Mouse (Mus musculus) lung, embryonic 14.5 days (tissue): ENCODE measurements around the gene Cdkn2a. TPM values are rescaled to one million over a fixed set of nuclear protein-coding genes. Genes with fewer than 3 reads are reported as not detected.
A peak's percentile ranks its signal among the peaks of the same experiment; 100 is the strongest.

Source experiments
- ATAC-seq: fragments of 200-750 bp; cut with Nextera tagmentation; 2 replicates; pipeline ENCODE4 v1.8.0; 2017; ENCODE audit warnings: mild to moderate bottlenecking, moderate TSS enrichment, moderate library complexity; ENCODE audit not compliant: insufficient read depth
- DNase-seq: peaks from one replicate; pipeline ENCODE4 v3.0.0-alpha.2; 2015
- H3K27ac ChIP-seq: fragments of 300-500 bp; sonication (generic); 2 replicates; pipeline ENCODE4 v1.5.1; 2014; ENCODE audit warnings: low read depth, mild to moderate bottlenecking, moderate library complexity
- H3K27me3 ChIP-seq: fragments of 300-500 bp; sonication (generic); 2 replicates; pipeline ENCODE4 v1.6.1; 2014; ENCODE audit warnings: low read length, control low read depth; ENCODE audit not compliant: insufficient read depth
- H3K36me3 ChIP-seq: fragments of 300-500 bp; sonication (generic); 2 replicates; pipeline ENCODE4 v1.6.1; 2014; ENCODE audit warnings: control low read depth; ENCODE audit not compliant: insufficient read depth
- H3K4me1 ChIP-seq: fragments of 300-500 bp; sonication (generic); 2 replicates; pipeline ENCODE4 v1.6.1; 2014; ENCODE audit warnings: antibody characterized with exemption, control low read depth; ENCODE audit not compliant: insufficient read depth
- H3K4me2 ChIP-seq: fragments of 300-500 bp; sonication (generic); 2 replicates; pipeline ENCODE4 v1.6.1; 2014; ENCODE audit warnings: mild to moderate bottlenecking
- H3K4me3 ChIP-seq: fragments of 300-500 bp; sonication (generic); 2 replicates; pipeline ENCODE4 v1.5.1; 2014; ENCODE audit warnings: low read depth, low read length
- H3K9ac ChIP-seq: fragments of 300-500 bp; sonication (generic); 2 replicates; pipeline ENCODE4 v1.6.1; 2014
- H3K9me3 ChIP-seq: fragments of 300-500 bp; sonication (generic); 2 replicates; pipeline ENCODE4 v1.6.1; 2016; ENCODE audit warnings: low read depth, low read length, control low read depth
- CTCF ChIP-seq: IDR thresholded peaks from 2 replicates; pipeline ENCODE4 v1.5.1; 2016; ENCODE audit warnings: antibody characterized with exemption, low read depth
- WGBS: fragments of 180-500 bp; shearing (Covaris S2); extraction: QIAGEN DNeasy Blood & Tissue Kit; methylation state at CpG from one replicate; pipeline ENCODE4 v1.1.7; 2014; 5-methylcytosine and 5-hydroxymethylcytosine counted together
- polyA plus RNA-seq: library from polyadenylated mRNA; unstranded; fragments of >200 nt; fragmentation: Nextera tagmentation; extraction: Ambion mirVana; gene quantifications from 2 replicates; pipeline ENCODE4 v1.2.1, GENCODE M21; 2014

Cdkn2a gene
- polyA plus RNA-seq, 1 experiment from 2014 or later: not detected

- Histone ChIP-seq H3K4me3 (no peak overlapping the region), H3K36me3 (no peaks in the 10 kb centered on the region), H3K27ac (no peak overlapping the region), H3K9ac (no peak overlapping the region), H3K9me3 (no peaks in the 10 kb centered on the region), H3K27me3 (peaks cover 94% of the 10 kb centered on the region), H3K4me2 (no peak overlapping the region), H3K4me1 (no peaks in the 10 kb centered on the region)
- DNase-seq (no peak), ATAC-seq (no peak)
- TF ChIP-seq CTCF: no peak
- WGBS: 3% methylated on average over 3 of the region's 3 CpGs
These were observed 11.2 kb upstream of the Cdkn2a start for GRCm38 (mm10) chr4:89305691-89306090.

GRCm38 (mm10) chr4:89303281-89303995 is 9.0 kb upstream of the Cdkn2a start:
- no peaks in the 10 kb centered on the region for H3K9me3 ChIP-seq
- no peak for TF ChIP-seq CTCF
- no peaks in the 10 kb centered on the region for H3K36me3 ChIP-seq
- no peaks in the 10 kb centered on the region for H3K4me1 ChIP-seq
- H3K27me3 ChIP-seq: peaks cover 92% of the 10 kb centered on the region
- ATAC-seq (peak; percentile 70; the same call in 1 of the 2 replicates), DNase-seq (peak; percentile 62)
- H3K9ac ChIP-seq: no peak overlapping the region
- WGBS: 0% methylated on average over 14 of the region's 14 CpGs
- no peak overlapping the region for H3K4me3 ChIP-seq
- no peak overlapping the region for H3K27ac ChIP-seq
- no peak overlapping the region for H3K4me2 ChIP-seq

DNA sequence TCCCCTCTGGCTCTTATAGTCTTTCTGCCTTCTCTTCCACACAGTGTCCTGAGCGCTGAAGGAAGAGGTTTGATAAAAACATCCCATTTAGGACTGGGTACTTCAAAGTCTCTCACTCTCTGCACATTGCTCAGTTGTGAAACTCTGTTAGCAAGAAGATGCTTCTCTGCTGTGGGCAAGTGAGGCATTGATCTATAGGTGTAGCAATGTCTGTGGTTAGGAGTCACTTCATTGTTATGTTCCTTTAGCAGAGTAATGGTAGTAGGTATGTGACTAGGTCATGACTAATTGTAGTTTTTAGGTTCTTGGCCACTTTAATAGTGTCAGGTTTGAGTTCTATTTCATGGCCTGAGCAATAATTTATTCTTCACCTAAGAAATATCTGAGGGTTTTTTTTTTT is 7.7 kb upstream of the Cdkn2a start:
- Histone ChIP-seq H3K27me3 (peaks cover 90% of the 10 kb centered on the region), H3K36me3 (no peaks in the 10 kb centered on the region), H3K4me3 (no peak overlapping the region), H3K9ac (no peak overlapping the region), H3K9me3 (no peaks in the 10 kb centered on the region), H3K27ac (no peak overlapping the region), H3K4me2 (no peak overlapping the region), H3K4me1 (no peaks in the 10 kb centered on the region)
- no peak for DNase-seq
- 0% methylated on average over 1 of the region's 1 CpGs for WGBS
- TF ChIP-seq CTCF: no peak
- no peak for ATAC-seq

- DNase-seq: no peak
- Histone ChIP-seq H3K27me3 (peaks cover 91% of the 10 kb centered on the region), H3K4me3 (no peak overlapping the region), H3K9me3 (no peaks in the 10 kb centered on the region), H3K27ac (no peak overlapping the region), H3K4me2 (no peak overlapping the region), H3K36me3 (no peaks in the 10 kb centered on the region), H3K9ac (no peak overlapping the region), H3K4me1 (no peaks in the 10 kb centered on the region)
- TF ChIP-seq CTCF: no peak
- WGBS: 4% methylated on average over 2 of the region's 2 CpGs
- no peak for ATAC-seq
These were observed 5.3 kb upstream of the Cdkn2a start for GRCm38 (mm10) chr4:89299721-89300120.

- Histone ChIP-seq H3K4me2 (peak overlapping the region; percentile 91), H3K36me3 (no peaks in the 10 kb centered on the region), H3K27me3 (peaks cover 92% of the 10 kb centered on the region), H3K9me3 (no peaks in the 10 kb centered on the region), H3K9ac (peak overlapping the region; percentile 51), H3K27ac (no peak overlapping the region), H3K4me1 (no peaks in the 10 kb centered on the region), H3K4me3 (peak overlapping the region; percentile 62)
- ATAC-seq (peak; percentile 55), DNase-seq (peak; percentile 47)
- 3% methylated on average over 31 of the region's 31 CpGs for WGBS
- no peak for TF ChIP-seq CTCF
These were observed 1.2 kb upstream of the Cdkn2a start for GRCm38 (mm10) chr4:89295441-89296220.

- DNase-seq (no peak), ATAC-seq (peak; percentile 16; the same call in 1 of the 2 replicates)
- Histone ChIP-seq H3K36me3 (no peaks in the 10 kb centered on the region), H3K9ac (peak overlapping the region; percentile 51; the same call in 1 of the 2 replicates), H3K27ac (no peak overlapping the region), H3K4me1 (no peaks in the 10 kb centered on the region), H3K4me2 (peak overlapping the region; percentile 91), H3K27me3 (peaks cover 92% of the 10 kb centered on the region), H3K4me3 (peak overlapping the region; percentile 62), H3K9me3 (no peaks in the 10 kb centered on the region)
- no peak for TF ChIP-seq CTCF
- 1% methylated on average over 26 of the region's 26 CpGs for WGBS
These were observed 365 bp downstream of the Cdkn2a start for GRCm38 (mm10) chr4:89294091-89294485.

GRCm38 (mm10) chr4:89293516-89293915 is 937 bp downstream of the Cdkn2a start:
- no peak overlapping the region for H3K4me2 ChIP-seq
- H3K27ac ChIP-seq: no peak overlapping the region
- no peaks in the 10 kb centered on the region for H3K36me3 ChIP-seq
- ATAC-seq (no peak), DNase-seq (no peak)
- WGBS: 7% methylated on average over 7 of the region's 7 CpGs
- no peak overlapping the region for H3K9ac ChIP-seq
- no peak overlapping the region for H3K4me3 ChIP-seq
- TF ChIP-seq CTCF: no peak
- H3K27me3 ChIP-seq: peaks cover 96% of the 10 kb centered on the region
- no peaks in the 10 kb centered on the region for H3K9me3 ChIP-seq
- H3K4me1 ChIP-seq: no peaks in the 10 kb centered on the region
